Mouse (Mus musculus): ENCODE results near the gene Ramp1. TPM values are rescaled to one million over a fixed set of nuclear protein-coding genes. Genes with fewer than 3 reads are reported as not detected.

Gene Ramp1
- polyA plus RNA-seq (2015; fragmentation: Nextera tagmentation; extraction: Ambion mirVana): 6.6 and 8.6 TPM in 2 replicates

GRCm38 (mm10) chr1:91179533-91180173 is at the start of gene Ramp1:
Gene Ramp1, plus strand, starts transcription at chr1:91179822.
- peak within 1 kb of the TSS; percentile 48 for H3K4me3 ChIP-seq (replicated peaks; ENCODE audit: low read length)
- ATAC-seq (ENCODE audit: insufficient read depth, low FRiP score): peak; percentile 57

GRCm38 (mm10) chr1:91137036-91137435 is 42.6 kb upstream of the Ramp1 start:
- no peak for ATAC-seq (ENCODE audit: insufficient read depth, low FRiP score)
- H3K4me3 ChIP-seq (replicated peaks; ENCODE audit: low read length): no peak overlapping the region
- H3K4me2 ChIP-seq (ENCODE audit: low read depth, low read length): no peak overlapping the region
- 85% methylated on average over 2 of the region's 2 CpGs for WGBS
- no peak overlapping the region for H3K9ac ChIP-seq (ENCODE audit: low read length)
- no peaks in the 10 kb centered on the region for H3K9me3 ChIP-seq (replicated peaks; ENCODE audit: control insufficient read depth, low read length)
- no peaks in the 10 kb centered on the region for H3K4me1 ChIP-seq (ENCODE audit: control insufficient read depth, insufficient read depth, low read length)
- no peaks in the 10 kb centered on the region for H3K36me3 ChIP-seq (ENCODE audit: control insufficient read depth, insufficient read depth, low read length)
- no peaks in the 10 kb centered on the region for H3K27me3 ChIP-seq (ENCODE audit: control insufficient read depth, insufficient read depth, low read length)
- no peak overlapping the region for H3K27ac ChIP-seq (ENCODE audit: low read length)

More at GRCm38 (mm10) chr1:91179533-91180173, at the start of gene Ramp1:
- H3K9ac ChIP-seq (ENCODE audit: low read length): peak within 1 kb of the TSS; percentile 74
- 4% methylated on average over 37 of the region's 37 CpGs for WGBS
- no peak within 1 kb of the TSS for H3K27ac ChIP-seq (ENCODE audit: low read length)
- H3K4me2 ChIP-seq (ENCODE audit: low read depth, low read length): peak within 1 kb of the TSS; percentile 76
- H3K27me3 ChIP-seq (ENCODE audit: control insufficient read depth, insufficient read depth, low read length): no peaks in the 10 kb centered on the region
- no peaks in the 10 kb centered on the region for H3K9me3 ChIP-seq (replicated peaks; ENCODE audit: control insufficient read depth, low read length)
- no peaks in the 10 kb centered on the region for H3K36me3 ChIP-seq (ENCODE audit: control insufficient read depth, insufficient read depth, low read length)
- H3K4me1 ChIP-seq (ENCODE audit: control insufficient read depth, insufficient read depth, low read length): peaks cover 24% of the 10 kb centered on the region

- ATAC-seq (ENCODE audit: insufficient read depth, low FRiP score): no peak; the same call in 1 of the 2 replicates
- H3K4me3 ChIP-seq (replicated peaks; ENCODE audit: low read length): no peak within 1 kb of the TSS
- 64% methylated on average over 20 of the region's 20 CpGs for WGBS
- H3K9me3 ChIP-seq (replicated peaks; ENCODE audit: control insufficient read depth, low read length): no peaks in the 10 kb centered on the region
- H3K4me1 ChIP-seq (ENCODE audit: control insufficient read depth, insufficient read depth, low read length): no peaks in the 10 kb centered on the region
- H3K36me3 ChIP-seq (ENCODE audit: control insufficient read depth, insufficient read depth, low read length): no peaks in the 10 kb centered on the region
- H3K27ac ChIP-seq (ENCODE audit: low read length): no peak within 1 kb of the TSS
- H3K27me3 ChIP-seq (ENCODE audit: control insufficient read depth, insufficient read depth, low read length): no peaks in the 10 kb centered on the region
- H3K4me2 ChIP-seq (ENCODE audit: low read depth, low read length): no peak within 1 kb of the TSS
- H3K9ac ChIP-seq (ENCODE audit: low read length): no peak within 1 kb of the TSS
Observed at GRCm38 (mm10) chr1:91144813-91145212, 34.8 kb upstream of the Ramp1 start, which contains the start of gene Rbm44. Gene Rbm44, plus strand, starts transcription at chr1:91145089.

GRCm38 (mm10) chr1:91151509-91151908 is 28.1 kb upstream of the Ramp1 start:
- H3K9me3 ChIP-seq (replicated peaks; ENCODE audit: control insufficient read depth, low read length): no peaks in the 10 kb centered on the region
- no peaks in the 10 kb centered on the region for H3K36me3 ChIP-seq (ENCODE audit: control insufficient read depth, insufficient read depth, low read length)
- ATAC-seq (ENCODE audit: insufficient read depth, low FRiP score): no peak
- H3K4me2 ChIP-seq (ENCODE audit: low read depth, low read length): no peak overlapping the region
- no peak overlapping the region for H3K4me3 ChIP-seq (replicated peaks; ENCODE audit: low read length)
- no peak overlapping the region for H3K27ac ChIP-seq (ENCODE audit: low read length)
- WGBS: 82% methylated on average over 2 of the region's 2 CpGs
- H3K4me1 ChIP-seq (ENCODE audit: control insufficient read depth, insufficient read depth, low read length): no peaks in the 10 kb centered on the region
- H3K9ac ChIP-seq (ENCODE audit: low read length): no peak overlapping the region
- H3K27me3 ChIP-seq (ENCODE audit: control insufficient read depth, insufficient read depth, low read length): no peaks in the 10 kb centered on the region

- Histone ChIP-seq H3K27me3 (ENCODE audit: control insufficient read depth, insufficient read depth, low read length) (no peaks in the 10 kb centered on the region), H3K4me3 (replicated peaks; ENCODE audit: low read length) (no peak overlapping the region), H3K27ac (ENCODE audit: low read length) (no peak overlapping the region), H3K9me3 (replicated peaks; ENCODE audit: control insufficient read depth, low read length) (no peaks in the 10 kb centered on the region), H3K4me1 (ENCODE audit: control insufficient read depth, insufficient read depth, low read length) (no peaks in the 10 kb centered on the region), H3K36me3 (ENCODE audit: control insufficient read depth, insufficient read depth, low read length) (no peaks in the 10 kb centered on the region), H3K4me2 (ENCODE audit: low read depth, low read length) (no peak overlapping the region), H3K9ac (ENCODE audit: low read length) (no peak overlapping the region)
- WGBS: 77% methylated on average over 6 of the region's 6 CpGs
- no peak for ATAC-seq (ENCODE audit: insufficient read depth, low FRiP score)
Observed at GRCm38 (mm10) chr1:91166798-91167197, 12.8 kb upstream of the Ramp1 start.

GRCm38 (mm10) chr1:91169157-91169556 is 10.5 kb upstream of the Ramp1 start:
- Histone ChIP-seq H3K9ac (ENCODE audit: low read length) (no peak overlapping the region), H3K27ac (ENCODE audit: low read length) (no peak overlapping the region), H3K4me2 (ENCODE audit: low read depth, low read length) (no peak overlapping the region), H3K36me3 (ENCODE audit: control insufficient read depth, insufficient read depth, low read length) (no peaks in the 10 kb centered on the region), H3K4me1 (ENCODE audit: control insufficient read depth, insufficient read depth, low read length) (no peaks in the 10 kb centered on the region), H3K27me3 (ENCODE audit: control insufficient read depth, insufficient read depth, low read length) (no peaks in the 10 kb centered on the region), H3K4me3 (replicated peaks; ENCODE audit: low read length) (no peak overlapping the region), H3K9me3 (replicated peaks; ENCODE audit: control insufficient read depth, low read length) (no peaks in the 10 kb centered on the region)
- ATAC-seq (ENCODE audit: insufficient read depth, low FRiP score): no peak
- 80% methylated on average over 4 of the region's 4 CpGs for WGBS

- Histone ChIP-seq H3K9me3 (replicated peaks; ENCODE audit: control insufficient read depth, low read length) (no peaks in the 10 kb centered on the region), H3K4me1 (ENCODE audit: control insufficient read depth, insufficient read depth, low read length) (no peaks in the 10 kb centered on the region), H3K9ac (ENCODE audit: low read length) (no peak overlapping the region), H3K4me2 (ENCODE audit: low read depth, low read length) (no peak overlapping the region), H3K27ac (ENCODE audit: low read length) (no peak overlapping the region), H3K4me3 (replicated peaks; ENCODE audit: low read length) (no peak overlapping the region), H3K27me3 (ENCODE audit: control insufficient read depth, insufficient read depth, low read length) (no peaks in the 10 kb centered on the region), H3K36me3 (ENCODE audit: control insufficient read depth, insufficient read depth, low read length) (no peaks in the 10 kb centered on the region)
- no peak for ATAC-seq (ENCODE audit: insufficient read depth, low FRiP score)
- 92% methylated on average over 5 of the region's 5 CpGs for WGBS
Observed at GRCm38 (mm10) chr1:91174796-91175195, 4.8 kb upstream of the Ramp1 start.

- 54% methylated on average over 3 of the region's 3 CpGs for WGBS
Observed at GRCm38 (mm10) chr1:91176026-91176425, 3.6 kb upstream of the Ramp1 start.

GRCm38 (mm10) chr1:91176871-91177270 is 2.8 kb upstream of the Ramp1 start:
- no peak for ATAC-seq (ENCODE audit: insufficient read depth, low FRiP score)
- Histone ChIP-seq H3K4me3 (replicated peaks; ENCODE audit: low read length) (no peak overlapping the region), H3K27ac (ENCODE audit: low read length) (no peak overlapping the region), H3K27me3 (ENCODE audit: control insufficient read depth, insufficient read depth, low read length) (no peaks in the 10 kb centered on the region), H3K9me3 (replicated peaks; ENCODE audit: control insufficient read depth, low read length) (no peaks in the 10 kb centered on the region), H3K4me2 (ENCODE audit: low read depth, low read length) (no peak overlapping the region), H3K36me3 (ENCODE audit: control insufficient read depth, insufficient read depth, low read length) (no peaks in the 10 kb centered on the region), H3K4me1 (ENCODE audit: control insufficient read depth, insufficient read depth, low read length) (peaks cover 17% of the 10 kb centered on the region), H3K9ac (ENCODE audit: low read length) (no peak overlapping the region)
- 71% methylated on average over 4 of the region's 4 CpGs for WGBS

More at GRCm38 (mm10) chr1:91176026-91176425, 3.6 kb upstream of the Ramp1 start:
- no peaks in the 10 kb centered on the region for H3K9me3 ChIP-seq (replicated peaks; ENCODE audit: control insufficient read depth, low read length)
- no peaks in the 10 kb centered on the region for H3K27me3 ChIP-seq (ENCODE audit: control insufficient read depth, insufficient read depth, low read length)
- H3K27ac ChIP-seq (ENCODE audit: low read length): no peak overlapping the region
- H3K4me3 ChIP-seq (replicated peaks; ENCODE audit: low read length): no peak overlapping the region
- no peak for ATAC-seq (ENCODE audit: insufficient read depth, low FRiP score)
- H3K4me2 ChIP-seq (ENCODE audit: low read depth, low read length): no peak overlapping the region
- no peak overlapping the region for H3K9ac ChIP-seq (ENCODE audit: low read length)
- H3K36me3 ChIP-seq (ENCODE audit: control insufficient read depth, insufficient read depth, low read length): no peaks in the 10 kb centered on the region
- peaks cover 8% of the 10 kb centered on the region for H3K4me1 ChIP-seq (ENCODE audit: control insufficient read depth, insufficient read depth, low read length)
